Mouse (Mus musculus): Measurements from ENCODE around the gene Gjc2. TPM values are rescaled to one million over a fixed set of nuclear protein-coding genes. Genes with fewer than 3 reads are reported as not detected.

Gjc2 gene
- total and polyA plus RNA-seq, 2 experiments from 2014 or later, result 0.38 to 3.2 TPM

DNA sequence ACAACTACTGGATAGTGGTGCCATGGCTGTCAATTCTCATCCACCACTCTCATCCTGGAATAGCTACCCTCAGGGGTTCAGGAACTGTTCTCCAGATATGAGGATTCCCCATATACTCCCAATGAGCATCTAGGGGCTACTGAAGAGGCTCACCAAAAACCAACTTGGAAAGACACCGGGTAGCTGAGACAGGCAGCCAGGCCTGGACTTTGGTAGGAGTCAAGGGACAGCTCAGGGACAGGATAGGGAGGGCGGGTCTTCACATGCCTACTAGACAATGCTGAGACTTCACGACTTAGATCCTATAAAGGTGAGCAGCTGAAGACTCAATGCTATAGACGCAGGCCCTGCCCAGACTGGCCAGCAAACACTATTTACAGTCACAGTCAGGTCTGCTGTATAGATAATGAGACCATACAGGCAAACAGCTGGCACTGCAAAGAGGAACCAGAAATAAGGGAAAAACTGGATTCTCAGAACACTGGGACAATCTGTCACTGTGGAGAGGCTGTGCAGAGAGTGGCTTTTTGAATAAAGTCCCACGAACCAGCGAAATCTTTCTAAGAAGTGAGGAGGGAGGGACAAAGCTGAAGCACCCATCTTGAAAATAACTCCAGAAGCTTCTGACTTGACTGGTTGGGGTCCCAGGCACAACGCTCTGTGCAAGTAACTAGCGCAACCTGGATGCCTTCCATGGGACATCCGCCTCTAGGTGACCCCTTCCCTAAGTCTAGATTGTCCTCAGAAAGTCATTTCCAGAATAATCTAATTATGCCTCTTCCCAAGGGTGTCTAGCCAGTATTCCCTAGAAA lies 20.4 kb downstream of the Gjc2 start:
- DNase-seq (ENCODE audit: low spot score) (no peak), ATAC-seq (no peak; the same call in 1 of the 2 replicates)
- Histone ChIP-seq H3K4me3 (ENCODE audit: low read length) (peak overlapping the region; percentile 57), H3K9ac (replicated peaks; ENCODE audit: low read length) (peak overlapping the region; percentile 78), H3K36me3 (ENCODE audit: insufficient read depth, low read length) (peaks cover 4% of the 10 kb centered on the region; the same call in 1 of the 2 replicates), H3K27me3 (ENCODE audit: insufficient read depth, low read length) (no peaks in the 10 kb centered on the region), H3K27ac (peak overlapping the region; percentile 98; the same call in 1 of the 2 replicates), H3K4me1 (ENCODE audit: insufficient read depth, low read length) (peaks cover 16% of the 10 kb centered on the region; the same call in 1 of the 2 replicates), H3K4me2 (ENCODE audit: low read depth, low read length) (peak overlapping the region; percentile 75), H3K9me3 (ENCODE audit: low read length) (no peaks in the 10 kb centered on the region)
- WGBS, result 59% methylated on average over 9 of the region's 9 CpGs
- TF ChIP-seq CTCF (IDR thresholded peaks at IDR 0.05; ENCODE audit: low read depth), result no peak

DNA sequence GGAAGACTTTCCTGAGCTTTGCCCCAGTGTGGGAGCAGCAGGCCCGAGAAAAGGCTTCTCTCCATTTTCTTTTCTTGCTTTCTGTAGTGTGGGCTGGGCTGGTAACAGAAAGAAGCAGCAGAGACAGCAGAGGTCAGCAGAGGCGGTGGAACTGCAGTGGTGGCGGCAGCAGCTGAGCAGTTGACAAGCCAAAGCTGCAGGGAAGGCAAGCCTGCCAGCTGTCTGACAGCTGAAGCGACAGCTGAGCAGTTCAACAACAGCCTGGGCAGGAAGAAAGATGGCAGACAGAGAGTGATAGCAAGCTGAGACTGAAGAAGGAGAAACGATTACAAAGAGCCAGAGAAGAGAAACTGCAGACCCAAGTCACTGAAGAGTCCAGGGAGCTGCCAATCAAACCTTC lies 21.6 kb downstream of the Gjc2 start:
- H3K9ac ChIP-seq (replicated peaks; ENCODE audit: low read length), result no peak overlapping the region
- peaks cover 16% of the 10 kb centered on the region; the same call in 1 of the 2 replicates for H3K4me1 ChIP-seq (ENCODE audit: insufficient read depth, low read length)
- H3K36me3 ChIP-seq (ENCODE audit: insufficient read depth, low read length), result peaks cover 16% of the 10 kb centered on the region; the same call in 1 of the 2 replicates
- H3K27me3 ChIP-seq (ENCODE audit: insufficient read depth, low read length), result no peaks in the 10 kb centered on the region
- TF ChIP-seq CTCF (IDR thresholded peaks at IDR 0.05; ENCODE audit: low read depth), result no peak
- DNase-seq (ENCODE audit: low spot score), result peak; percentile 19
- WGBS, result 56% methylated on average over 5 of the region's 5 CpGs
- no peak overlapping the region for H3K27ac ChIP-seq
- ATAC-seq, result no peak
- H3K9me3 ChIP-seq (ENCODE audit: low read length), result no peaks in the 10 kb centered on the region
- H3K4me3 ChIP-seq (ENCODE audit: low read length), result no peak overlapping the region
- H3K4me2 ChIP-seq (ENCODE audit: low read depth, low read length), result no peak overlapping the region

DNA sequence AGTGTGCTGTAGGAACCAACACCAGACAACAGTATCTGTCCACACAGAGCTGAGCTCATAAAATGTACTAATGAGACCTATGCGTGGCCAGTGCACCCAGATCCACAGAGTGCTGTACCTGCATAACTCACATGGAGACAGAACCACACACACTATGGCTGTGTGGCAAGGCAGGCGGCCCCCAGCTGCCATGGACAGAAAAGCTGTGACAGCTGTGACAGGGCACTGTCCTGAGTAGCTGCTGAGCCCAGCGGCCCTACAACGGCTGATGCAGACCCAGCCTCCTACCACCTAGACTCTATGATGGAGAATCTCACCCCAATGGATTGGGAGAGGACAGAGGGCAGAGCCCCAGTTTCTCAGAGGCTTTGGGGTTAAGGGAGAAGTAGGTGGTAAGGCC lies 23.5 kb downstream of the Gjc2 start:
- peaks cover 16% of the 10 kb centered on the region; the same call in 1 of the 2 replicates for H3K4me1 ChIP-seq (ENCODE audit: insufficient read depth, low read length)
- no peaks in the 10 kb centered on the region for H3K9me3 ChIP-seq (ENCODE audit: low read length)
- H3K27me3 ChIP-seq (ENCODE audit: insufficient read depth, low read length), result no peaks in the 10 kb centered on the region
- H3K36me3 ChIP-seq (ENCODE audit: insufficient read depth, low read length), result peaks cover 26% of the 10 kb centered on the region; the same call in 1 of the 2 replicates
- DNase-seq (ENCODE audit: low spot score) (no peak), ATAC-seq (no peak)
- no peak overlapping the region for H3K4me3 ChIP-seq (ENCODE audit: low read length)
- H3K9ac ChIP-seq (replicated peaks; ENCODE audit: low read length), result no peak overlapping the region
- no peak overlapping the region for H3K4me2 ChIP-seq (ENCODE audit: low read depth, low read length)
- WGBS, result 92% methylated on average over 4 of the region's 4 CpGs
- no peak for TF ChIP-seq CTCF (IDR thresholded peaks at IDR 0.05; ENCODE audit: low read depth)
- no peak overlapping the region for H3K27ac ChIP-seq

DNA sequence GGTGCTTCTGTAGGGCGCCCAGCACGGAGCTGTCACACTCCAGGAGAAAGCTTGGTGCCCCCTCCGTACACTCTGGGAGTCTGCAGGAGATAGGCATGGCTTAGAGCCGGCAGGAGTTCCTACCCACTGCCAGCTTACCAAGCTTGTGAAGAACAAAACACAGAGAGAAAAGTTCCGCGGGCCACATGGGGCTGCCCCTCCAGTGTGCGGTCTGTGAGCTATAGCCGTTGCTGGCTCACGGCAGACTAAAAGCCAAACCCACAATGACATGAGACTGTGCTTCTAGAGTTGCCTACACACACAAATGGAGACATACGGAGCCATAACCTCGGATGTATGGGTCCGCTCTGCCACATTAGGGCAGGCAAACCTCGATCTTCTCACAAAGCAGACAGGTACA lies 23.9 kb downstream of the Gjc2 start:
- no peaks in the 10 kb centered on the region for H3K27me3 ChIP-seq (ENCODE audit: insufficient read depth, low read length)
- H3K4me1 ChIP-seq (ENCODE audit: insufficient read depth, low read length), result peaks cover 15% of the 10 kb centered on the region; the same call in 1 of the 2 replicates
- 87% methylated on average over 13 of the region's 13 CpGs for WGBS
- H3K4me3 ChIP-seq (ENCODE audit: low read length), result no peak overlapping the region
- H3K9me3 ChIP-seq (ENCODE audit: low read length), result no peaks in the 10 kb centered on the region
- TF ChIP-seq CTCF (IDR thresholded peaks at IDR 0.05; ENCODE audit: low read depth), result no peak
- no peak overlapping the region for H3K9ac ChIP-seq (replicated peaks; ENCODE audit: low read length)
- H3K4me2 ChIP-seq (ENCODE audit: low read depth, low read length), result no peak overlapping the region
- peaks cover 26% of the 10 kb centered on the region; the same call in 1 of the 2 replicates for H3K36me3 ChIP-seq (ENCODE audit: insufficient read depth, low read length)
- H3K27ac ChIP-seq, result no peak overlapping the region
- no peak for DNase-seq (ENCODE audit: low spot score)
- ATAC-seq, result no peak

DNA sequence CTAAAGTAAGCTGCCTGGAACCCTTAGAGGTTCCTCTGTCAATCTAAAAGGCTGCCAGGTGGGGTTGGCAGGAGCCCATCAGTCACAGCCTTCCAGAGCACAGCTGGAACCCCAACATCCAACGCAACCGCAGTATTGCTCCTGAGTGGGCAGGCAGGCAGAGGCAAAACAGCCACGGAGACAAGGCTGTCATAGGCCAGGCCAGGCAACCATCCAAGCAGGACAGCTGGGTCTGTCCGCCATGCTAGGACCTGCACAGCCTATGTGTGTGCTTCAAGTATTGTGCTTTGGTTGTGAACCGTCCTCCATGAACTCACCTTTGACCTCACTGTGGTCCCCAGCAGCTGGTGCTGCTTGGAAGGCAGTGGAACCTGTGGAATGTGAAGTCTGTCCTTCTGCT lies 27.1 kb downstream of the Gjc2 start:
- Histone ChIP-seq H3K4me1 (ENCODE audit: insufficient read depth, low read length) (no peaks in the 10 kb centered on the region), H3K27me3 (ENCODE audit: insufficient read depth, low read length) (no peaks in the 10 kb centered on the region), H3K4me3 (ENCODE audit: low read length) (no peak overlapping the region), H3K27ac (no peak overlapping the region), H3K36me3 (ENCODE audit: insufficient read depth, low read length) (peaks cover 26% of the 10 kb centered on the region; the same call in 1 of the 2 replicates), H3K4me2 (ENCODE audit: low read depth, low read length) (no peak overlapping the region), H3K9me3 (ENCODE audit: low read length) (no peaks in the 10 kb centered on the region), H3K9ac (replicated peaks; ENCODE audit: low read length) (no peak overlapping the region)
- TF ChIP-seq CTCF (IDR thresholded peaks at IDR 0.05; ENCODE audit: low read depth), result no peak
- WGBS, result 80% methylated on average over 5 of the region's 5 CpGs
- DNase-seq (ENCODE audit: low spot score) (no peak), ATAC-seq (no peak)

DNA sequence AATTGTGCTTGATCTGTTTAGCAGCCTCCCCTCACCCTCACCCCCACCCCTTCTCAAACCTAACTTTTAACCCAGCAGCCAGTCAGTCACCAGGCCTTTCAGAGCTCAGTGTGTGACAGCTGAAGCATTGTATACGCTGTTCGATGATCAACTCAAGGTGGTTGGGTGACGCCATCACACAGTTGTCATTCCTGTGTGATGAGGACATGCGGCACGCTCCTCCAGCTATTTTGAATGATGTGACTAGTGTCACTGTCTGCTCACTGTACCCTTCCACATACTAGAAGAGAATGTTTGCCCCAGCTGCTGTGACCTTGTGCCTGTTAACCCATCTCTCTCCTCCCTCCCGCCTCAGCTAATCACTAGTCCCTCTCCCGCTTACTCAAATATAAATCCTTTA lies 28.8 kb downstream of the Gjc2 start:
- Histone ChIP-seq H3K4me3 (ENCODE audit: low read length) (no peak overlapping the region), H3K36me3 (ENCODE audit: insufficient read depth, low read length) (peaks cover 26% of the 10 kb centered on the region; the same call in 1 of the 2 replicates), H3K9ac (replicated peaks; ENCODE audit: low read length) (no peak overlapping the region), H3K27me3 (ENCODE audit: insufficient read depth, low read length) (no peaks in the 10 kb centered on the region), H3K27ac (no peak overlapping the region), H3K9me3 (ENCODE audit: low read length) (no peaks in the 10 kb centered on the region), H3K4me1 (ENCODE audit: insufficient read depth, low read length) (no peaks in the 10 kb centered on the region), H3K4me2 (ENCODE audit: low read depth, low read length) (no peak overlapping the region)
- no peak for DNase-seq (ENCODE audit: low spot score)
- ATAC-seq, result no peak
- no peak for TF ChIP-seq CTCF (IDR thresholded peaks at IDR 0.05; ENCODE audit: low read depth)
- 85% methylated on average over 7 of the region's 7 CpGs for WGBS

DNA sequence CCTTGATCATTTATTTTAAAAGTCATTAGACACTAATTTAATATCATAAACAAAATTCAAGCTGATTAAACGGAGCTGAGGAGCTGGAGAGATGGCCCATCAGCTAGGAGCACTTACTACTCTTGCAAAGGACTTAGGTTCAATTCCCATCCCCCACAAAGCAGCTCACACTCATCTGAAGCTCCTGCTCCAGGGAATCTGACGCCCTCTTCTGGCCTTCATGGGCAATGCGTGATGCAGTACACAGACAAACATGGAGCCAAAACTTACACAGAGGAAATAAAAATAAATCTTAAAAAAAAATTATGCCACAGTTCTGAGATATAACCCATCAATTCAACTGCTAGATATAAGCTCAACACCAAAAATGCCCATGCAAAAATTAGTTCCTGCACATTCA lies 31.3 kb downstream of the Gjc2 start:
- H3K9ac ChIP-seq (replicated peaks; ENCODE audit: low read length), result no peak overlapping the region
- no peak overlapping the region for H3K4me2 ChIP-seq (ENCODE audit: low read depth, low read length)
- no peak for DNase-seq (ENCODE audit: low spot score)
- peak; percentile 28; the same call in 1 of the 2 replicates for TF ChIP-seq CTCF (IDR thresholded peaks at IDR 0.05; ENCODE audit: low read depth)
- no peaks in the 10 kb centered on the region for H3K27me3 ChIP-seq (ENCODE audit: insufficient read depth, low read length)
- no peak for ATAC-seq
- H3K9me3 ChIP-seq (ENCODE audit: low read length), result no peaks in the 10 kb centered on the region
- H3K4me3 ChIP-seq (ENCODE audit: low read length), result no peak overlapping the region
- peaks cover 13% of the 10 kb centered on the region; the same call in 1 of the 2 replicates for H3K36me3 ChIP-seq (ENCODE audit: insufficient read depth, low read length)
- H3K4me1 ChIP-seq (ENCODE audit: insufficient read depth, low read length), result no peaks in the 10 kb centered on the region
- WGBS, result 28% methylated on average over 3 of the region's 3 CpGs
- H3K27ac ChIP-seq, result no peak overlapping the region

Data from hindbrain, postnatal 0 days (tissue).